Mouse (Mus musculus) brain, embryonic 14.5 days (tissue): Measurements from ENCODE around the gene Plekhg2.

Source experiments
- CTCF ChIP-seq: fragments of 200-500 bp; IDR thresholded peaks from 2 replicates; pipeline ENCODE4 v1.5.1; 2012; ENCODE audit warnings: inconsistent platforms, mild to moderate bottlenecking, moderate library complexity, borderline replicate concordance; ENCODE audit not compliant: insufficient read depth, insufficient read length; ENCODE audit errors: extremely low read depth
- POLR2A ChIP-seq: fragments of 200-500 bp; IDR thresholded peaks from 2 replicates; pipeline ENCODE4 v1.6.1; 2012; ENCODE audit warnings: mild to moderate bottlenecking, inconsistent platforms, borderline replicate concordance; ENCODE audit not compliant: poor library complexity, insufficient read depth, insufficient read length, severe bottlenecking; ENCODE audit errors: extremely low read depth

DNA sequence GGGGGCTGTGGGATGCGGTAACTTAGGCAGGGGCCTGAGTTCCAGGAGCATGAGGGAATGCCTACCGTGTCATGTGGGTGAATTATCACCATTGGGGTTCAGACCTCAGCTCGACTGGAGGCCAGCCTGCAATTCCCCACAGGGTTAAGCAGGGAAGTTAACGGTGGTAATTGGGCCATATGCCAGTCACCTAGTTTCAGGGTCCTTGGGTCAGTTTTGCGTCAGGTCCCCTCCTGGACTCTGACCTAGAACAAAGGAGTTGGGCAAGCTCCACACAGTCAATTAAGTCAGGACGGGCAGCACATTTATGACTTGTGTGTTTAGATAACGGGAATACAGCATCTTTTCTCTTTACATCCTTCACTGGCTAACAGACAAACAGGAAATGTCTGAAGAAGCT lies 31.0 kb downstream of the Plekhg2 start:
- TF ChIP-seq CTCF: no peak
- no peak for TF ChIP-seq POLR2A
